ENCODE assay signal across 33 mouse cellular contexts in genomic region chr17:30228439-30229215, GRCm38 (mm10).
A peak's percentile ranks its signal among the peaks of the same experiment; 100 is the strongest.
DNase-seq lines count a peak whose midpoint lies in the region; ATAC-seq and TF ChIP-seq lines count a peak whose summit lies in the region.
"Had no signal": no experiment of that assay in that cellular context is flagged by ENCODE, and none has a peak within 500 bp of the region (broad histone marks: within the 10 kb centered on the region; RNA-seq: fewer than 3 reads in every experiment).

No protein-coding gene starts in this region.

- no peak overlapping the region for H3K4me3 ChIP-seq in layer of hippocampus, adult 2 months
- H3K4me3 ChIP-seq in midbrain, postnatal 0 days (ENCODE audit: low read depth, low read length), result no peak overlapping the region
- H3K4me3 ChIP-seq: forebrain, embryonic 13.5 days; myocyte; neural tube, embryonic 12.5 days had no signal

- TF ChIP-seq CTCF in layer of hippocampus, adult 2 months (conservative IDR thresholded peaks at IDR 0.05), result no peak
- no peak for TF ChIP-seq CTCF in midbrain, postnatal 0 days (IDR thresholded peaks at IDR 0.05)

- no peak overlapping the region for H3K4me2 ChIP-seq in midbrain, postnatal 0 days (ENCODE audit: low read depth, low read length, poor library complexity, severe bottlenecking)
- H3K4me2 ChIP-seq: forebrain, embryonic 13.5 days; heart, embryonic 11.5 days; lung, embryonic 14.5 days; midbrain, embryonic 11.5 days; neural tube, embryonic 12.5 days had no signal

- peaks cover 12% of the 10 kb centered on the region; the same call in 1 of the 2 replicates for H3K4me1 ChIP-seq in midbrain, postnatal 0 days (ENCODE audit: insufficient read depth, low read length)

- ATAC-seq in CD4-positive, CD25-positive, alpha-beta regulatory T cell, adult 4 months, result peak; percentile 39
- peak; percentile 68 for ATAC-seq in common myeloid progenitor, adult 5-6 weeks (replicated peaks; ENCODE audit: low read depth, poor library complexity, severe bottlenecking)
- ATAC-seq in midbrain, postnatal 0 days (ENCODE audit: low FRiP score), result no peak
- ATAC-seq: forebrain, embryonic 13.5 days; hindbrain, embryonic 16.5 days; intestine, embryonic 16.5 days; midbrain, embryonic 16.5 days; Patski had no signal

- no peak overlapping the region for H3K9ac ChIP-seq in midbrain, postnatal 0 days (replicated peaks; ENCODE audit: low read length, poor library complexity, severe bottlenecking)
- H3K9ac ChIP-seq: forebrain, embryonic 13.5 days; liver, embryonic 14.5 days; lung, embryonic 14.5 days; neural tube, embryonic 12.5 days had no signal

- DNase-seq in layer of hippocampus, adult 2 months (ENCODE audit: low spot score in 2 of 2), result no peak
- no peak for DNase-seq in layer of hippocampus, postnatal 14 days (ENCODE audit: low spot score in 2 of 2)
- peak; percentile 44 for DNase-seq in 416B (ENCODE audit: low read depth)
- DNase-seq in midbrain, postnatal 0 days (ENCODE audit: low spot score), result no peak
- no peak for DNase-seq in cerebellum, adult 8-10 months
- DNase-seq in yolk sac, embryonic 10.5 days (ENCODE audit: low spot score), result no peak
- DNase-seq: adrenal gland, postnatal 14 days; cerebellum, adult 18-20 months; cerebellum, postnatal 25 days; gastrocnemius, postnatal 25 days; heart, adult 18-20 months; heart, postnatal 36 days; kidney, adult 8-10 months; kidney, postnatal 10 days; liver; lung, embryonic 14.5 days; right cerebral cortex, adult 18-20 months; thymus, adult 2 months; thymus, postnatal 36 days had no signal

- H3K27ac ChIP-seq in layer of hippocampus, adult 2 months, result peak overlapping the region; percentile 71
- no peak overlapping the region for H3K27ac ChIP-seq in midbrain, postnatal 0 days (ENCODE audit: low read depth, low read length)
- H3K27ac ChIP-seq: forebrain, embryonic 13.5 days; liver, embryonic 14.5 days; neural tube, embryonic 12.5 days; stomach, postnatal 0 days had no signal

- no peaks in the 10 kb centered on the region for H3K27me3 ChIP-seq in midbrain, postnatal 0 days (ENCODE audit: insufficient read depth, low read length)
- H3K27me3 ChIP-seq: forebrain, embryonic 13.5 days; neural tube, embryonic 12.5 days; Patski had no signal

- WGBS in midbrain, postnatal 0 days, result 89% methylated on average over 10 of the region's 10 CpGs

- H3K9me3 ChIP-seq in midbrain, postnatal 0 days (ENCODE audit: low read length), result no peaks in the 10 kb centered on the region
- H3K9me3 ChIP-seq: forebrain, embryonic 13.5 days; G1E; neural tube, embryonic 12.5 days had no signal

- no peaks in the 10 kb centered on the region for H3K36me3 ChIP-seq in midbrain, postnatal 0 days (ENCODE audit: insufficient read depth, low read length)
- H3K36me3 ChIP-seq: neural tube, embryonic 12.5 days had no signal
